Mouse (Mus musculus): ENCODE results near the gene Gm609.
"Not testable (repeated sequence)": the region's sequence is repeated elsewhere in the genome, so short reads cannot be mapped to it uniquely, and the experiment has no call there.

Gm609 gene

GRCm38 (mm10) chr16:45492927-45493326 lies at the start of gene Gm609:
TSS of gene Gm609 (minus strand) at chr16:45492969.
- no peak for DNase-seq (ENCODE audit: low spot score)

DNA sequence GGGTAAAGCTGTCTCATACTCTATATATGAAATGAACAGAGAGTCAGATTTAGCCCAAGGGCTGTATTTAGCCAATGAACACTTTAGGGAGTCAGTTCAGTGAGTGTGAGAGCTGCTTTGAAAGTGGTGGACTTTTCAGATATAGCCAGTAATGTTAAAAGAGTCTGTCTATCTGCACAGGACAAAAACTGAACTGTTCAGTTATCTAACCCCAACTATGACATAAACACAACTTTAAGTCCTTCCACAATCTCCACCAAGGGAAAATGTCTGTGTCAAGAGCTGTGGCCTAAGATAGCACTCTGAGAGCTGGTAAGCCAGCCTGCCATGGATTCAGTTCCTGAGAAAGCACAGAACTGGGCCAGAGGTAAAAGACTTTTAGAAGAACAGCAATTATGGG lies 49.3 kb upstream of the Gm609 start:
- DNase-seq (ENCODE audit: low spot score): no peak

- DNase-seq (ENCODE audit: low spot score): not testable (repeated sequence)
Measured at GRCm38 (mm10) chr16:45538342-45538741, 45.6 kb upstream of the Gm609 start.

DNA sequence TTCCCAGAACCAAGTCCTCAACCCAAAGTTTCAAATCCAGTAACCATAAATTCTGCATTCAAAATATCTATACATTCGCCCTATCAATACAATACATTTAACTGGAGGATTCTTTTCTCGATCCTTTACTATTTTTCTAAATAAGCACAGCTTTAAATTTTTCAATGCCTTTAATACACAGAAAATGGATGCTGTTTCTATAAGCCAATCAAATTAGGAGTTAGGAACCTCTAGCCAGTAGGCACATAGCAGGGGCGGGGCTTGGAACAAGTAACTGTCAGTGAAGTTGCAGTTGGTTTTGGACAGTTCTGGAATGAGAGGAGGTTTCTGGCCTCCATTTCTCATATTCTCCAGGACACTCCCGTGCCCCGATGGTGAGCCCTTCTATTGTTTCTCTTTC lies 42.2 kb upstream of the Gm609 start, which contains the start of gene Slc9c1:
TSS of gene Slc9c1 (plus strand) at position 301 of the 400 bp plus-strand sequence.
- no peak for DNase-seq (ENCODE audit: low spot score)

- no peak for DNase-seq (ENCODE audit: low spot score)
Measured at GRCm38 (mm10) chr16:45531950-45532349, 39.2 kb upstream of the Gm609 start, which contains the start of gene Gm17783. TSS of gene Gm17783 (minus strand) at chr16:45532050.

- no peak for DNase-seq (ENCODE audit: low spot score)
Measured at GRCm38 (mm10) chr16:45525551-45525950, 32.8 kb upstream of the Gm609 start.

GRCm38 (mm10) chr16:45495326-45495725 lies 2.6 kb upstream of the Gm609 start:
- DNase-seq (ENCODE audit: low spot score): no peak

DNA sequence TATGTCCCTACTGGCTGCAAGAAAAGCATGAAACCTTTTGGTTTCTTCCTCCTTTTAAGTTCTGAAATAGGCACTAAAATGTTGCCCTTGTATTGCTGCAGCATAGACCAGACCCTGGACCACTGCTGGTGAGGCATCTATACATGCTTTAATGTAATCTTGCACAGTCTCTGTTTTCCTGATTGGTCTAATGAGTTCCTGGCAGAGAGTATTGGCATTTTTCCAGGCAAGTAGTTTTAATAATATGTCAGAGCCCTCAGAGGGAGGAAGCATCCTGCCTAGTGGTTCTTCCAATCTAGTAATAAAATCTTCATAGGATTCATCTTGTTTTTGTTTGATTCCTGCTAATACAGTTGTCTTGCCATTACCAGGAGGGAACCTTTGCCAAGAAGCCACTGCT lies 15.8 kb downstream of the Gm609 start:
- no peak for DNase-seq (ENCODE audit: low spot score)

GRCm38 (mm10) chr16:45471836-45472235 lies 20.9 kb downstream of the Gm609 start:
- not testable (repeated sequence) for DNase-seq (ENCODE audit: low spot score)

GRCm38 (mm10) chr16:45454762-45455161 lies 38.0 kb downstream of the Gm609 start:
- DNase-seq (ENCODE audit: low spot score): no peak

GRCm38 (mm10) chr16:45437230-45437739 lies 55.5 kb downstream of the Gm609 start:
- no peak for DNase-seq (ENCODE audit: low spot score)

- no peak for DNase-seq (ENCODE audit: low spot score)
Measured at GRCm38 (mm10) chr16:45435591-45435990, 57.2 kb downstream of the Gm609 start.

DNA sequence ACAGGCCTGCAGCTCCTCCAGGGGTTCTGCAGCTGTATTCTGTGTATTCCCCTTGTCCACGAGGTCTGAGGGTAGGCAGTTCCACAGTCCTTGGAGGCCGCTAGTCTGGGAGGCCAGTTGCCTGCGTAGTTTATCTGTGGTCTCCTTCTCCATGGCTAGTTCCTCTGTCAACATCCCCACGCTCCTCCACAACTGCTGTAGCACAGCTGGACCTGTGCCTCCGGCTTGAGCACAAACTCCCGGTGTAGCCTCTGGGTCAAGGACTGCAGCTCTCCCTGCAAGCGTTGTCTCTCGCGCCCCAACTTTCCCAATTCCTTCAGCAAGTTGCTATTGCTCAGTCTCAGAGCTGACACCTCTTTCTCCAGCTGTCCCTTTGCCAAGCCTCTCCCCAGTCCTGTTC lies 65.1 kb downstream of the Gm609 start:
- DNase-seq (ENCODE audit: low spot score): no peak

- peak; percentile 51 for DNase-seq (ENCODE audit: low spot score)
Measured at GRCm38 (mm10) chr16:45413497-45413896, 79.3 kb downstream of the Gm609 start.

DNA sequence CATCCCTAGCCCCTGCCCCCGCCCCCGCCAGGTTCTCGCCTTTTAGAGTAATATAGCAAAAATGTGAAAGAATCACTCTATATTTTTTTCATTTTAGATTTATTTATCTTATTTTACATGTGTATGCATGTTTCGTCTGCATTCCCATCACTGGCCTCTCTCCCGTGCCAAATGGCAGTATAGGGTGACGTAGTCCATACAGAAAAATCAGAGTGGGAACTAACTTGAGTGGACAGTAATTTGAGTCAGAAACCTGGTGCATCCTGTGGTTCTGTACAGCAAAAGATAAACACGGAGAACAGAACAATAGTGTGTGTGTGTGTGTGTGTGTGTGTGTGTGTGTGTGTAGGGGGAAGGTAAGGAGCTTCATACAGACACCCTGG lies 83.7 kb downstream of the Gm609 start:
- DNase-seq (ENCODE audit: low spot score): not testable (repeated sequence)

- peak; percentile 68 for DNase-seq (ENCODE audit: low spot score)
Measured at GRCm38 (mm10) chr16:45408425-45409063, 84.2 kb downstream of the Gm609 start, which contains the start of gene Cd200. TSS of gene Cd200 (minus strand) at chr16:45409053.

DNA sequence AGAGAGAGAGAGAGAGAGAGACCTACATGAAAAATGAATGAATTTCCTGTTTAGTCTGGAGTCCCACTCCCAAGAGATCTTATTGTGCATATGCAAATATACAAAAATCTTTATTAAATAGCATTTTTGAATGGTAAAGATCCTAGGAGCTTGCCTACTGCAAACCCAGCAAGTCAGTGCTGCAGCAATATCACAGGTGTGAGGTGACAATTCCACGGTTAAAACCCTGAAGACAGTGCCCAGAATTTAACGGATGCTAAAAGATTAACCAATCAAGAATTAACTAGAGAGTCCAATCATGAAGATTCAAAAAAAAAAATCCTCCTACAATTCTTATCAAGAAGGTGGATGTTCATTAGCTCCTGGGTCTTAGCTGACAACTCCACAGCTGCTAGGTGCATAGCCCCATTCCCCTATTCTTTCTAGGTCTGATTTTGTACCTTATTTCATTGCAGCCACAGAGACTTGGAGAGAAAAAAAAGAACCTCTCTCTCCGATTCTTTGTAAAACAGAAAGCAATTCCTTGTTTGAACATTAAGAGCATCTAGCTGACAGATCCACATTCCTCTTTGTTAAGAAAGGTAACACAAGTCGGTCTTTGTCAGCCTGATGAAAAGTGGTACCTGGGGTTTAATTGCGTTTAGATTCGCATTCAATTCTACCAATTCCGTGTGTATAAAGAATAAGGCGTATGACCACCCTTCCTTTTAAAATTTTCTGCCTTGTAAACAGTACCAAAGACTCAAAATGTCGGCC lies 84.9 kb downstream of the Gm609 start:
- DNase-seq (ENCODE audit: low spot score): no peak

GRCm38 (mm10) chr16:45407091-45407490 lies 85.7 kb downstream of the Gm609 start:
- peak; percentile 59 for DNase-seq (ENCODE audit: low spot score)

DNA sequence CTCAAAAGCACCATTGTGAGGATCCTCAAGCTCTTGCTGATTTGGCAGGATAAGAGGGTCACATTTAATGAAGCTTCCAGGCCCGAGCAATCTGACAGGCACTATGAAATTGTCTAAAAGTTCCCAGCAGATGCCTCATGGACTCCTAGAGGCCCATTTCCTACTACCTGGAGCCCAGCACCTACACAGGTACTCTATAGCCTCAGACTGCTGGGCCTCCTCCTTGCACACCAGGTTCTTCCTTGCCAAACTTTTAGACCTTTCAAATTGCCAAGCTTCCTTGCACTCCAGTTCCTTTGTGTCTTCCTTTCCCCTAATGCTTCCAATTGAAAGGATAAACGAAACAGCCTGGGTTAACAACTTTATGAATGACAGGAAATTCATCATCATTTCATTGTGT lies 89.8 kb downstream of the Gm609 start:
- peak; percentile 29 for DNase-seq (ENCODE audit: low spot score)

DNA sequence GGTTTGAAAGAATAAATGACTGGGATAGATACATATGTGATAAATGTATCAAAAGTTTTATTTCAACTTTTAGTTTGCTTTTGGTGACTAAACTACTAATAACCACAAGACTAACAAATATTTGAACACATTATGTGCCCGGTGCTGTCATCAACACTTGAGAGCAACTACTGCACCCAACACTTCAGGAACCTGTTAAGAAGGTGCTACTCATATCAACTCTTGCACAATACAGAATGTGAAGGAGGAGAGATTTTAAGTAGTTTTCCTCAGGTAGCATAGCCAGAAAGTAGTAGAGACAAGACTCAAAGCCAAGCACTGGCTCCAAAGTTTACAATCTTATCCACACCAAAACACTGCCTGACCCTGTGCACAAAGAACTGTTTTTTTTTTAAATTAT lies 90.7 kb downstream of the Gm609 start:
- peak; percentile 59 for DNase-seq (ENCODE audit: low spot score)

- peak; percentile 70 for DNase-seq (ENCODE audit: low spot score)
Measured at GRCm38 (mm10) chr16:45399947-45400555, 92.7 kb downstream of the Gm609 start.

- no peak for DNase-seq (ENCODE audit: low spot score)
Measured at GRCm38 (mm10) chr16:45399411-45399810, 93.4 kb downstream of the Gm609 start.

DNA sequence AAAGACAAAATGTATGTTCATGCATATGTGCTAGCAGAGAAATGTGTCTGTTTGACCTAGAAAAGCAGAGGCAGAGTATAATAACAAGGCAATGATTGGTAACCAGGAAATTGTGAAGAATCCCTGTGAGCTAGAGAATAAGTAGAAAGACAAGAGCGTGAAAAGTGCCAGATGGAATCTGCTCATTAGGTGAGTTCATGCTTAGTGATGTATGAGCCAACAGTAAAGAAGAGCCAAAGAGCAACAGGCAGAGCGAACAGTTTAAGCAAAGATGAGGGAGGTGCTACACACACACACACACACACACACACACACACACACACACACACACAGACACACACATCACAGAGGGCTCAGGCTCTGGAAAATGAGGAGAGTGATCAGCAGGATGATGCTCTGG lies 95.3 kb downstream of the Gm609 start:
- no peak for DNase-seq (ENCODE audit: low spot score)
